Mouse (Mus musculus): ENCODE results near the gene Stx1a.

GRCm38 (mm10) chr5:135080539-135080938 lies 57.3 kb downstream of the Stx1a start:
- TF ChIP-seq CTCF (conservative IDR thresholded peaks at IDR 0.05; ENCODE audit: low read length) (no peak), NANOG (IDR thresholded peaks at IDR 0.05; ENCODE audit: borderline replicate concordance, low read length) (no peak)
